Mouse (Mus musculus) thymus, postnatal 10 days (tissue): ENCODE measurements around the gene Ergic1.

Source experiments
- DNase-seq, 2 experiments: peaks; one replicate each; pipeline ENCODE4 v3.0.0; 2021; ENCODE audit warnings: low spot score in 2 of 2

The Ergic1 gene

DNA sequence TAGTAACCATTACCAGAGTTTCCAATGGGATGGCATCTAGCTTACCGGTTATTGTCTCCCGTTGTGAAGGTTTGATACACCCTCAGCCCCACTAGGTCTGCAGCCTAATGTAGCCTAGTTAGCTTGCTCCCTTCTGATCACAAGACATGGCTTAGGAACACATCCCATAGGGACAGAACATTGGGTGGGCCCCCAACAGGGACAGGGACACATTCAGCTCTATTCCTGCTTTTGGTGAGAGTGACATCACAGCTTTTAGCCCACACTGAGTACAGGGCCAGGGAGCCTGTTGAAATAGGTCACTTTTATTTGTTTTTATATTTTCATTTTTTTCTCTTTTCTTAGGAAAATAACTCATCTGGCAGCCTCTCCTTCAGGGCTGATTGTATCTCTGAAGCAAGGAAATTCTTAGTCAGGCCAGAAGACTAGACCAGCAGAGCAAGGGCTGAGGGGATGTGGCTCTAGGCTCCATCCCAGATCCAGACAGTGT, 64.3 kb downstream of the Ergic1 start:
- DNase-seq = no peak

DNA sequence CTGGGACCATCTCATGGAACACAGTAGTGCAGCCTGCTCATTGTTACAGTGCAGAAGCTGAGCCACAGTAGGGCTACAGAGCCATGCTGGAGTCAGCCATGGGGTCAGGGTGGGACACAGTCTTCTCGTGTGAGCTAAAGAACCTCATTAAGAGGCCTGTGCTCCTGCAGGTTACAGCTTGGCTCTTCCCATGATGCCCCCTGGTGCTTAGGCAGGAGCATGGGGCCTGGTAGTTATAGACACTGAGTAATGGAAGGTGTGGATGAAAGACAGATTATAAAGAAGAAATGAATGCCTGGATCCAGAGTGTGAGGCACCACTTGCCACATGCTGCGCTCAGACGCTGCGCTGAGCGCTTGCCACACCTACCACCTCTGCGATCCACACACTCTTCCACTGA, 67.2 kb downstream of the Ergic1 start:
- no peak for DNase-seq

DNA sequence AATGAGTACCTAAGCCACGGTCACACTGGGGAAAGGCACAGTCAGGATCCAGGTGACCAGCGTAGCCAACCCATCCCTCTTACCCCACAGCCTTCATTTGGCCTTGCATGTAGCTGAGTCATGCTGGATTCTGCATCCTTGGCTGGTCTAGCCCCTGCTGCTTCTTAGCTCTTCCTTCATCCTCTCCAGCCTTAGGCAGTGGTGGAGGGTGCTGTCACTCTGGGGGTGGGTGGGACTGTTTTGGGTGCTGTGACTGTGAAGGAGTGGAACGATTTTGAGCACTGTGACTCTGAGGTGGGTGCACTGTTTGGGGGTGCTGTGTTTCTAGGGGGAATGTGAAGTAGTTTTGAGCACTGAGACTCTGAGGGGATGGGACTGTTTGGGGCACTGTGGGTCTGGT, 67.6 kb downstream of the Ergic1 start:
- DNase-seq = no peak

- no peak for DNase-seq
Observed at GRCm38 (mm10) chr17:26631811-26632327, 70.6 kb downstream of the Ergic1 start.

DNA sequence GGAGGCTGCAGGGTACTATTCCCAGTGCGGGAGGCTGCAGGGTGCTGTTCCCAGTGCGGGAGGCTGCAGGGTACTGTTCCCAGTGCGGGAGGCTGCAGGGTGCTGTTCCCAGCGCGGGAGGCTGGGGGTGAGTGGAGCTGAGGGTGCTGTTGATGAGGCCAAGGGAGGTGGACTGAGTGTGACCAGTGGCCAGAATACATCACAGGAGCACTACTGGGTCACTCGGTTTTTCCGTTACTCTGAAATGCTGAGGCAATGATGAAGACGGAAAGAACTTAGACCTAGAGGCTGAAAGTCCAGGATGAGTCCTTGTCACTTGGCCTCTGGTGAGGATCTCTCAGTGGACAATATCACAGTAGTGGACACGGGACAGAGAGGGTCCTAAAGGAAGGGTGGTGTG, 71.9 kb downstream of the Ergic1 start:
- DNase-seq = no peak

DNA sequence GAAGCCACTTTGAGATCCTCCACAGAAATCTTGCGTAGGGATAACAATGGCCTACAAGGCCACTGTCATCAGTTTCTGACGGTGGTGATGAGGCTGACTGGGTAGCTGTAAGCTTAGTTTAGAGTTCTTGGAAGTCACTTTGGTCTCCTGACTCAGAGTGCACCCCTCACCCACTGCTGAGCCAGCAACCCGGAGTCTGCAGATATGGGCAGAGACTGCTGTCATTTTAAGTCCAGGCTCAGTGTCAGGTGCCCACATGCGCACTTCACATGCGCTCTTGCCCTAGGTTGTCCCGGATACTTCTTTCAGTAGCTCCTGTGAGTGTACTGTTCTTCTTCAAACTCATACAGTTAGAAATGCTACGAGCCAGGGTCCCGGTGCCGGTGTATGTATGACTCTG, 72.6 kb downstream of the Ergic1 start:
- DNase-seq = no peak

DNA sequence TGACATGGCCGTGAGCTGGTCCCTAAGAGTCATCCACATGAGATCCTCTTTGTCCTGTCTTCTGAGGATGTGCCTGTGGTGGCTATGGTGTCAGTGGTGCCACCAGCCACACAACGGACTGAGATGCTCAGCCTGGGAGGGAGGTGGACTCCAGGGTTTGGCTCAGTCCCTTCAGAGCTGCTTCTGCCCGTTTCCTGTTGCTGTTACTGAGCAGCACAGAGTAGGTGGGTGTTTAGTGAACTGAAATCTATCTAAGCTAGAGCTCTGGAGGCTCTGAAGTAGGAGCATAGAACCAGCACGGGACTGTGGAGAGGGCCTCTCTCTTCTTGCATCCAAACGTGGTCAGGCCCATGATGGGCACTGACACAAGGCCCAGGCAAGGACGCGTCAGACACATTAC, 73.2 kb downstream of the Ergic1 start:
- DNase-seq = no peak

DNA sequence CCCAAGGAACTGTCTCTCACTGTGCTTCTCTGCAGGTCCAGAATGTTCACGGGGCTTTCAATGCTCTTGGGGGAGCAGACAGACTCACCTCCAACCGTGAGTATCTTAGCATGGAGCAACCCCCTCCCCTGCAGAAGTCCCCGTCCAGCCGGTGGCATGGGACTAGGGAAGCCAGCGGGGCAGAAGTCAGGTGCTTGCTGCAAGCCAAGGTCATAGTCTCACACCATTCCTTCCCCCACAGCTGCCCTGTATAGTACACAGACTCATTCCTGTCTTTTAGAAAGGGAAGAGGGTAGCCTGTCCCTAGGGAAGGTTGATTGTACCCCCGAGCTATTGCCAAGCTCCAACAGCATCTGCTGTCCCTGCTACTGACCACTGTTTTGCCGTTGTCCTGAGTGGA, 74.7 kb downstream of the Ergic1 start:
- no peak for DNase-seq

- DNase-seq = no peak
Observed at GRCm38 (mm10) chr17:26637851-26638250, 76.6 kb downstream of the Ergic1 start.

GRCm38 (mm10) chr17:26638655-26639054, 77.4 kb downstream of the Ergic1 start:
- DNase-seq = peak; percentile 26 to 81

DNA sequence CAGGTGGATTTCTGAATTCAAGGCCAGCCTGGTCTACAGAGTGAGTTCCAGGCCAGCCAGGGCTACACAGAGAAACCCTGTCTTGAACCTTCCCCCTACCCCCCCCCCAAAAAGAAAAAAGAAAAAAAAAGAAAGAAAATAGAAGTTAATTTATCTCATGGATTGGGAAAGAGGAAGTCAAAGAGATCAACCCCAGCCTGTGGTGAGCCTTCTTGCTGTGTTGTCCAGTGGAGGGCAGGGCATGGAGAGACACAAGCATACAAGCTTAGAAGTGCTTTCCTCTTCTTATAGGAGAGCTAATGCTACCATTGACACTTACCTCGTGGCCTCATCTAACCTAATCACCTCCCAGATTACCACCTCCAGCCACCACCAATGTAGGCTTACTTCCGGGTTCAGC, 78.5 kb downstream of the Ergic1 start:
- no peak for DNase-seq

DNA sequence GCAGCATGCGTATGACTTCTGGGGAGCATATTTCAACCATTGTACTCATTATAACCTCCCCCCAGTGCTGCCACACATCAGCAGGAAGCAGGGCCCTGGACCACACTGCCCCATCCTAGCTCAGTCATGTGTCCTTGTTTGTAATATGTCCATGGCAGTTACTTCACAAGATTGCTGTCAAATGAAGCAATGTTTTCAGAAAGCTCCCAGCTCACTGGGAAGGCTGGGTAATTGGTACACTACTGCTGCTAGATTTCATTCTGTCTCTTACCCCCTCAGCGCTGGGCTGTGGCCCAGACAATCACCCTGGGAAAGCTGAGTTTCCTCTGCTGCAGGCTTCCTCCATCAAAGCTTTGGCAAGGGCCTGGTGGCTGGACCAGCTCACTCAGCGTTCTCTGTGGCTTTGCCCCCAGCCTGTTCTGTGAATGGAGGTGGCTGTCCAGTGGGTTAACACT, 79.0 kb downstream of the Ergic1 start:
- no peak for DNase-seq

DNA sequence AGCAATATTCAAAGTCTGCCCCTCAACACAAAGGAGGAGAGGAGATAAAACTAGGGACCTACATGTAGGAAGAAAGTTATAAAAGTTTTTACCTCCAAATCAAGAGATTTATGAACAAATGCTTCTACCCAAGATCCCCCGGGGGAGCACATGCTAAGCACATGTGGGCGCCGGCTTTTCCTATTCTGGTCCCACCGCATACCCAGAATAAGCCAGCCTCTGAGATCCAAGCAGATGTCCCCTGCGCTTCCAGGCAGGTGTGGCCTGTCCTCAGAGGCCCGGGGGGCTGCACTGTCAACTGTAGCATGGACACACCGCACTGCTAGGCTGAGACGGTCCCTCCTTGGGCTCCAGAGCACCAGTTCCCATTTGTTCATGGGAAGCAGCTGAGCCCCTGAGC, 82.2 kb downstream of the Ergic1 start:
- no peak for DNase-seq

DNA sequence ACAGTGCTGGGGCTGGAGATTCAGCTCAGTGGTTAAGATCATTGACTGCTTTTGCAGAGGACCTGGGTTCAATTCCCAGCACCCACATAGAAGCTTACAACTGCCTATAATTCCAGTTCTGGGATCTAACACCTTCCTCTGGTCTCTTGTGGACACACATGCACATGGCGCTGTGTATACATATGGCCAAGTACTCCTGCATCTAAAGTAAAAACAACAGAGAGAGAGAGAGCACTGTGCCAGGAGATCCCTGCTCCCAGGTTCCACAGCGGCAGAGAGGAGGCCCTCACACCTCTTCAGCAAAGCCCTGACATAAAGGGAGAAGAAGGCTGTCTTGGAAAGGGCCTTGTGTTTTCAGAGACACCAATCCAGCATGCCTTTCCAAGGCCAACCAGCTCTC, 82.7 kb downstream of the Ergic1 start:
- DNase-seq = no peak

DNA sequence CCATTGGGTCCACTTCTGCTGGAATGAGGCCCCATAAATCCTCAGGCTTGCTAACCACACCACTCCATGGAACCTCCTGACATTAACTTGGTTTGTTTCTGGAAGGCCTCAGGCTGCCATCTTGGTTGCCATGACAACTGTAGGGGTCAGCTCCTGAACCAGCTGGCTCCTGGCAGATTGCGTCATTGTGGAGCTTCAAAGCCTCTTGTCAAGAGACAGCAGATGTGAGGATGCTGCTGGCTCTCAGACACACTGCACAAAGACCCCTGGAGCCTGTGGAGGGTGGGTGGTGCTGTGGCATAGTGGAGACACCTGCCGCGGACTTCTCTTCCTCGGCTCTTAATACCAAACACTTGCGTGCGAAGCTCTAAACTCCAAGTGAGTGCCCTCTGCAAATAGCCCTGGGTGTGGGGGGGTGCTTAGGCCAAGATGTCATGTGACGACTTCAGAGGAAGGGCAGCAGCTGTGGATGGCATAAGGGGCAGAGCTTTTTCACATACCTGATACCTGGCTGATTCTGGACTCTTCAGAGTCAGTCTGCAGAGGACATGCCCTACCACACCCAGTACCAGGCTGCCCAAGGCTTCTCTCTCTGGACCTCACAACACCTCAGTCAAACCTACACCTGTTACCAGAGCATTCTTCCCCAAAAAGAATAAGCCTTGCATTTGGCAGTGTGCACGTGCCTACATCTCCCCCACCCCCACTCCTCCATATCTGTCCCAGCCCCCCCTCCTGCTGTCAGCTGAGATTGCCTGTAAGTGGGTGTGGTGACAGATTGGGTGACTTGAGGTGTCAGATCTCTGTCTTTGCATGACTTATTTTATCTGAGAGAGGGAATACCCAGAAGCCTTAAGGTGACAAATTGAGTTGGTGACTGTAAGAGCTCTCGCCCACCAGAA, 83.5 kb downstream of the Ergic1 start:
- no peak for DNase-seq

DNA sequence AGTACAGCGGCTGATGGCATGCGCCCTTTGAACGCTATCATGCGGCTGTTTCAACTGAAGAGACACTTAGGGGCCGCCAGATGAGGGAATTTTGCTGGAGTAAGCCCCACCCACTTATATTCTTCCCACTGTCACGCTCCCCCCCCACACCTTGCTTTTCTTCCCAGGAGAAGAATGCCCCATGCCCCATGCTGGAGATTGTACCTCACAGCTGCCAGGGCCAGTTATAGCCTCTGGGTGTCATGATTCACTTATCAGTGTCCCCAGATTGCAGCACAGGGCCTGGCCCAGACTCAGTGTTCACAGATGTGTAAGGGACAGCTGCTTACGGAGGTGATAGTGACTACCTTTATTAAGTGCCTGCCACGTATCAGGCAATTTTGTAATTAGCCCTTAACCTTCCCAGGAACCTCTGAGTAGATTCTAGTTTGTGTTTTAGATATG, 84.1 kb downstream of the Ergic1 start:
- no peak for DNase-seq

DNA sequence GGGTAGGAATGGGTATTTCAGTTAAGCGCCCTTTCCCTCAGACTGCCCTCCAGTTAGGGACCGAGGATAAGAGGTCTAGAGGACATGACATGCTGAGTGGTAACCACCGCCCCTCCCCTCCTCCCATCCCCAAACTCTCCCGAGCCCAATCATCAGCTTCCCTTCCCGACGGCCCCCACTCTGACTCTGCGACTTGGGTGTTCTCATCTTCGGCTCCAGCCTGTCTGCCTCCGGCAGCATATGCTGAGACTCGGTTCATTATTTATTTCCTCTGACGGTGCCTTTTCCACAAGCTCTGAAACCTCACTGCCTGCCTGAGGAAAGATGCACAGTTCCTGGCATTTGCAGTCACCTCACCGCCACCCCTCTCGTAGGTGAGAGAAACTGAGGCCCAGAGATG, 86.0 kb downstream of the Ergic1 start:
- no peak for DNase-seq

- DNase-seq = no peak
Observed at GRCm38 (mm10) chr17:26649565-26649964, 88.3 kb downstream of the Ergic1 start.

DNA sequence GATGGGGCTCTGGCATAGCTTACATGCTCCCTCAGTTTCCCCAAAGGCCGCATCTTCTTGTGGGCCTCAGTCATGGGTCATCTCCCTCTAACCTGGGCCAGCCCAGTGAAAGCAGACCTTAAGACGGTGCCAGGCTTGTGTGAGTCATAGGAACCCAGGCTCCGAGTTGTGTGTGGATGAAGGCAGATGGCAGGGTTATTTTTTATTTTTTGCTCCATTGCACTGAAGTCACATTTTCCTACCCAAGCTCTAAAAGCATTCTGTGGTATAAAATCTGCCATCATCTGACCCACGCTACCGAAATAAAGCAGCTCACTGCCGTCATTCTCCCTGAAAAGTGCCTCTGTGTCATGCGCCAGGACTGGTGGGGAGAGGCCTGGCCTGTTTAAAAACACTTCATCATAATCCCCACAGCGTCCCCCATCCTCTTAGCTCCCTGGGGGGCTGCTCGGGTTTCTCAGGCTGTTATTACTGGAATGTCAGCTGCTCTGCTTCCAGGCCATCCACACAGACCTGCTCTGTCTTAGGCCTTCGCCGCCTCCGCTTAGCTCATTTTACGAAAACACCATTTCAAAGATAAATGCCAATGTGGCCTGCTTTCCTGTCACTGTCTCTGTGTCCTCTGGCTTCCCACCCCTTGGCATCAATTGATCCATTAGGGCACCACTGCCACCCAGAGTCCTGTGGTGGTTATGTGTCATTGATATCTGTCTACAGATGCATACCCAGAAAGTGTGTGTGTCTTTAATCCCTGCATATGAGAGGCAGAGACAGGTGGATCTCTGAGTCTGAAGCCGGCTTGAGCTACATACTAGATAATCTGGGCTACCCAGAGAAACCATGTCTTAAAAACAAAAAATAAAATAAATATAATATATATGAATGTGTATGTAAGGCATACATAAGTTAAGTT, 89.4 kb downstream of the Ergic1 start:
- no peak for DNase-seq

GRCm38 (mm10) chr17:26658854-26659572, 97.7 kb downstream of the Ergic1 start:
- no peak for DNase-seq

DNA sequence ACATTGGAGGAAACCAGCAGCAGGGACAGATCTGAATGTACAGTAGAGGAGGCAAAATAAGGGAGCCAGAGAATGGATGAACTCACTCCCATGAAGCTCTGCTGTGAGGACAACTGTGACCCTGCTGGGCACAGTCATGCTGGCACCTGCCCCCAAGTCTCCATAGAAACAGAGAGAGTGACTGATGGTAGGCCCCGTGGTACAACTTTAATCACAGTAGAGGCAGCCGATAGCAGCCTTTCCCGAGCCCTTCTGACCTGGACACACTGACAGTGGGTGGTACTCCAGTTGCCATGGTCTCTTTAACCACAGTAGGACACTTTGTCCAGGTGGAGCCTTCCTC, 98.3 kb downstream of the Ergic1 start:
- no peak for DNase-seq
